Mouse (Mus musculus): ENCODE measurements around the gene Ern1. TPM values are rescaled to one million over a fixed set of nuclear protein-coding genes. Genes with fewer than 3 reads are reported as not detected.
A peak's percentile ranks its signal among the peaks of the same experiment; 100 is the strongest.

Ern1 gene
- polyA plus RNA-seq, 1 experiment from 2014 or later: 6.7 TPM

GRCm38 (mm10) chr11:106488126-106488561 lies 492 bp upstream of the Ern1 start:
- peak; percentile 61 for ATAC-seq
- 12% methylated on average over 17 of the region's 17 CpGs for WGBS
- Histone ChIP-seq H3K9ac (replicated peaks) (0 out of 2 replicates have a peak overlapping the region, but pooled peaks have one; percentile 91), H3K4me1 (replicated peaks) (peaks cover 16% of the 10 kb centered on the region), H3K9me3 (no peaks in the 10 kb centered on the region), H3K36me3 (no peaks in the 10 kb centered on the region), H3K27ac (no peak overlapping the region), H3K4me3 (replicated peaks) (peak overlapping the region; percentile 89), H3K27me3 (no peaks in the 10 kb centered on the region), H3K4me2 (replicated peaks) (peak overlapping the region; percentile 86)

GRCm38 (mm10) chr11:106486866-106487732 lies 553 bp downstream of the Ern1 start:
- H3K9me3 ChIP-seq: no peaks in the 10 kb centered on the region
- H3K27ac ChIP-seq: peak overlapping the region; percentile 77
- peak overlapping the region; percentile 91 for H3K9ac ChIP-seq (replicated peaks)
- peak overlapping the region; percentile 89 for H3K4me3 ChIP-seq (replicated peaks)
- under 1% methylated on average over 83 of the region's 86 CpGs for WGBS
- no peaks in the 10 kb centered on the region for H3K27me3 ChIP-seq
- H3K36me3 ChIP-seq: no peaks in the 10 kb centered on the region
- peaks cover 16% of the 10 kb centered on the region for H3K4me1 ChIP-seq (replicated peaks)
- H3K4me2 ChIP-seq (replicated peaks): peak overlapping the region; percentile 86
- ATAC-seq: peak; percentile 92

- no peak for ATAC-seq
- Histone ChIP-seq H3K9ac (replicated peaks) (0 out of 2 replicates have a peak overlapping the region, but pooled peaks have one; percentile 91), H3K27me3 (no peaks in the 10 kb centered on the region), H3K36me3 (no peaks in the 10 kb centered on the region), H3K4me2 (replicated peaks) (peak overlapping the region; percentile 86), H3K4me3 (replicated peaks) (peak overlapping the region; percentile 89), H3K9me3 (no peaks in the 10 kb centered on the region), H3K27ac (no peak overlapping the region), H3K4me1 (replicated peaks) (peaks cover 16% of the 10 kb centered on the region)
- WGBS: 61% methylated on average over 16 of the region's 16 CpGs
Observed at GRCm38 (mm10) chr11:106486042-106486865, 1.4 kb downstream of the Ern1 start.

GRCm38 (mm10) chr11:106485611-106486010 lies 2.0 kb downstream of the Ern1 start:
- Histone ChIP-seq H3K4me1 (replicated peaks) (peaks cover 16% of the 10 kb centered on the region), H3K9me3 (no peaks in the 10 kb centered on the region), H3K36me3 (no peaks in the 10 kb centered on the region), H3K27me3 (no peaks in the 10 kb centered on the region), H3K27ac (no peak overlapping the region), H3K9ac (replicated peaks) (no peak overlapping the region), H3K4me2 (replicated peaks) (no peak overlapping the region), H3K4me3 (replicated peaks) (no peak overlapping the region)
- WGBS: 88% methylated on average over 4 of the region's 4 CpGs
- ATAC-seq: no peak

- Histone ChIP-seq H3K36me3 (no peaks in the 10 kb centered on the region), H3K4me1 (replicated peaks) (peaks cover 16% of the 10 kb centered on the region), H3K27me3 (no peaks in the 10 kb centered on the region), H3K9me3 (no peaks in the 10 kb centered on the region), H3K4me3 (replicated peaks) (no peak overlapping the region), H3K4me2 (replicated peaks) (no peak overlapping the region), H3K27ac (no peak overlapping the region), H3K9ac (replicated peaks) (no peak overlapping the region)
- 95% methylated on average over 4 of the region's 4 CpGs for WGBS
- ATAC-seq: no peak
Observed at GRCm38 (mm10) chr11:106484875-106485274, 2.8 kb downstream of the Ern1 start.

- no peak overlapping the region for H3K4me2 ChIP-seq (replicated peaks)
- H3K27me3 ChIP-seq: no peaks in the 10 kb centered on the region
- no peak overlapping the region for H3K4me3 ChIP-seq (replicated peaks)
- no peaks in the 10 kb centered on the region for H3K9me3 ChIP-seq
- no peak overlapping the region for H3K9ac ChIP-seq (replicated peaks)
- peaks cover 23% of the 10 kb centered on the region for H3K4me1 ChIP-seq (replicated peaks)
- no peaks in the 10 kb centered on the region for H3K36me3 ChIP-seq
- no peak overlapping the region for H3K27ac ChIP-seq
- 91% methylated on average over 8 of the region's 8 CpGs for WGBS
- ATAC-seq: no peak
Observed at GRCm38 (mm10) chr11:106482867-106483266, 4.8 kb downstream of the Ern1 start.

- Histone ChIP-seq H3K4me2 (replicated peaks) (no peak overlapping the region), H3K4me3 (replicated peaks) (no peak overlapping the region), H3K27ac (no peak overlapping the region), H3K36me3 (no peaks in the 10 kb centered on the region), H3K4me1 (replicated peaks) (peaks cover 20% of the 10 kb centered on the region), H3K9me3 (no peaks in the 10 kb centered on the region), H3K27me3 (no peaks in the 10 kb centered on the region), H3K9ac (replicated peaks) (no peak overlapping the region)
- no peak for ATAC-seq
- 80% methylated on average over 4 of the region's 4 CpGs for WGBS
Observed at GRCm38 (mm10) chr11:106481651-106482050, 6.0 kb downstream of the Ern1 start.

- Histone ChIP-seq H3K36me3 (no peaks in the 10 kb centered on the region), H3K4me2 (replicated peaks) (no peak overlapping the region), H3K27me3 (no peaks in the 10 kb centered on the region), H3K4me3 (replicated peaks) (no peak overlapping the region), H3K9ac (replicated peaks) (no peak overlapping the region), H3K9me3 (no peaks in the 10 kb centered on the region), H3K27ac (no peak overlapping the region), H3K4me1 (replicated peaks) (peaks cover 11% of the 10 kb centered on the region)
- ATAC-seq: no peak
- 89% methylated on average over 3 of the region's 3 CpGs for WGBS
Observed at GRCm38 (mm10) chr11:106480530-106480885, 7.1 kb downstream of the Ern1 start.

- WGBS: 88% methylated on average over 9 of the region's 9 CpGs
- Histone ChIP-seq H3K4me1 (replicated peaks) (peaks cover 11% of the 10 kb centered on the region), H3K4me2 (replicated peaks) (no peak overlapping the region), H3K27me3 (no peaks in the 10 kb centered on the region), H3K4me3 (replicated peaks) (no peak overlapping the region), H3K36me3 (no peaks in the 10 kb centered on the region), H3K9ac (replicated peaks) (no peak overlapping the region), H3K9me3 (no peaks in the 10 kb centered on the region), H3K27ac (no peak overlapping the region)
- ATAC-seq: no peak
Observed at GRCm38 (mm10) chr11:106479619-106480529, 7.8 kb downstream of the Ern1 start.

GRCm38 (mm10) chr11:106478745-106479144 lies 8.9 kb downstream of the Ern1 start:
- H3K27me3 ChIP-seq: no peaks in the 10 kb centered on the region
- H3K4me2 ChIP-seq (replicated peaks): no peak overlapping the region
- H3K9ac ChIP-seq (replicated peaks): no peak overlapping the region
- H3K9me3 ChIP-seq: no peaks in the 10 kb centered on the region
- no peak for ATAC-seq
- WGBS: 6% methylated on average over 1 of the region's 1 CpGs
- H3K4me1 ChIP-seq (replicated peaks): peaks cover 11% of the 10 kb centered on the region
- no peak overlapping the region for H3K27ac ChIP-seq
- no peaks in the 10 kb centered on the region for H3K36me3 ChIP-seq
- H3K4me3 ChIP-seq (replicated peaks): no peak overlapping the region

GRCm38 (mm10) chr11:106477505-106478160 lies 10.0 kb downstream of the Ern1 start:
- no peaks in the 10 kb centered on the region for H3K9me3 ChIP-seq

More at GRCm38 (mm10) chr11:106477505-106478160, 10.0 kb downstream of the Ern1 start:
- Histone ChIP-seq H3K9ac (replicated peaks) (no peak overlapping the region), H3K4me2 (replicated peaks) (no peak overlapping the region), H3K4me1 (replicated peaks) (peaks cover 11% of the 10 kb centered on the region), H3K27ac (no peak overlapping the region), H3K4me3 (replicated peaks) (no peak overlapping the region), H3K27me3 (no peaks in the 10 kb centered on the region), H3K36me3 (no peaks in the 10 kb centered on the region)
- no peak for ATAC-seq
- 92% methylated on average over 4 of the region's 4 CpGs for WGBS
